Mouse (Mus musculus): ENCODE data around the gene Klhdc1. TPM values are rescaled to one million over a fixed set of nuclear protein-coding genes. Genes with fewer than 3 reads are reported as not detected.

The Klhdc1 gene
- total and polyA plus RNA-seq, 3 experiments, result 10.2 to 38.7 (median 34.6) TPM

GRCm38 (mm10) chr12:69299831-69300230 is 58.9 kb downstream of the Klhdc1 start:
- intact Hi-C loops (cut with DNase I), result loop anchor here (5.0 kb wide), 1 partner anchor 103 kb away; the partner anchor contains the start of genes Dnaaf2 and Gm49383
- Histone ChIP-seq H3K36me3 (ENCODE audit: control insufficient read depth, insufficient read depth, low read length) (peaks cover 8% of the 10 kb centered on the region), H3K27ac (no peak overlapping the region; the same call in 1 of the 2 replicates), H3K4me3 (no peak overlapping the region), H3K4me1 (ENCODE audit: control insufficient read depth, insufficient read depth, low read length) (peaks cover 6% of the 10 kb centered on the region), H3K9ac (ENCODE audit: low read depth, low read length) (no peak overlapping the region), H3K79me2 (replicated peaks; ENCODE audit: control insufficient read depth, insufficient read depth, low read length) (peaks cover 3% of the 10 kb centered on the region; the same call in 1 of the 2 replicates), H3K27me3 (ENCODE audit: control insufficient read depth, insufficient read depth, low read length) (no peaks in the 10 kb centered on the region)
- 93% methylated on average over 3 of the region's 3 CpGs for WGBS
- no peak for DNase-seq
- TF ChIP-seq CTCF (IDR thresholded peaks at IDR 0.05), result no peak
- no peak for TF ChIP-seq EP300 (IDR thresholded peaks at IDR 0.05; ENCODE audit: insufficient read depth, low read depth, low read length)
- TF ChIP-seq POLR2A (IDR thresholded peaks at IDR 0.05; ENCODE audit: insufficient read depth, low read depth, low read length), result no peak

DNA sequence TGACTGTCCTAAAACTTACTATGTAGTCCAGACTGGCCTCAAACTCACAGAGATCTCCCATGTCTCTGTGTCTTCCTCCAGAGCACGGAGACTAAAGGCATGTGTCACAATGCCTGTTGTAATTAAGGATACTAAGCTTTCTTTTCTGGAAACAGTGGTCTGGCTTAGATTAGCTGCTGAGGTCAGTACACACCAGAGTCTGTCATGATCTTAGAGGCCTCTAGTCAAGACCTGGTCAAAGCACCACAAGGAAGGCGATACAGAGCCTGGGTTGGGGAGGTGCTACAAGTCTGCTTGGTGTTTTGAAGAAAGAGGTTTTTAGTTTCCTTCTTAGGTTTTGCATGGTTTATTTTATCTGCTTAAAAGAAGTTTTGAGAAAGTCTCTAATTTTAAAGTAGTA is 59.4 kb downstream of the Klhdc1 start:
- intact Hi-C loops (cut with DNase I), result no loop called here
- Histone ChIP-seq H3K9ac (ENCODE audit: low read depth, low read length) (no peak overlapping the region), H3K27ac (no peak overlapping the region), H3K27me3 (ENCODE audit: control insufficient read depth, insufficient read depth, low read length) (no peaks in the 10 kb centered on the region), H3K4me1 (ENCODE audit: control insufficient read depth, insufficient read depth, low read length) (peaks cover 6% of the 10 kb centered on the region), H3K4me3 (no peak overlapping the region), H3K36me3 (ENCODE audit: control insufficient read depth, insufficient read depth, low read length) (peaks cover 8% of the 10 kb centered on the region), H3K79me2 (replicated peaks; ENCODE audit: control insufficient read depth, insufficient read depth, low read length) (peaks cover 3% of the 10 kb centered on the region; the same call in 1 of the 2 replicates)
- TF ChIP-seq POLR2A (IDR thresholded peaks at IDR 0.05; ENCODE audit: insufficient read depth, low read depth, low read length), result no peak
- no peak for TF ChIP-seq CTCF (IDR thresholded peaks at IDR 0.05)
- no peak for TF ChIP-seq EP300 (IDR thresholded peaks at IDR 0.05; ENCODE audit: insufficient read depth, low read depth, low read length)
- no peak for DNase-seq
- 86% methylated on average over 2 of the region's 2 CpGs for WGBS

- peaks cover 2% of the 10 kb centered on the region; the same call in 1 of the 2 replicates for H3K79me2 ChIP-seq (replicated peaks; ENCODE audit: control insufficient read depth, insufficient read depth, low read length)
- no peaks in the 10 kb centered on the region for H3K27me3 ChIP-seq (ENCODE audit: control insufficient read depth, insufficient read depth, low read length)
- WGBS, result 87% methylated on average over 12 of the region's 12 CpGs
- H3K4me1 ChIP-seq (ENCODE audit: control insufficient read depth, insufficient read depth, low read length), result peaks cover 6% of the 10 kb centered on the region
- intact Hi-C loops (cut with DNase I), result no loop called here
- H3K4me3 ChIP-seq, result no peak overlapping the region
- no peak for TF ChIP-seq POLR2A (IDR thresholded peaks at IDR 0.05; ENCODE audit: insufficient read depth, low read depth, low read length)
- no peak overlapping the region for H3K9ac ChIP-seq (ENCODE audit: low read depth, low read length)
- H3K27ac ChIP-seq, result no peak overlapping the region
- peaks cover 10% of the 10 kb centered on the region for H3K36me3 ChIP-seq (ENCODE audit: control insufficient read depth, insufficient read depth, low read length)
- DNase-seq, result no peak
Observed at GRCm38 (mm10) chr12:69302171-69302570, 61.2 kb downstream of the Klhdc1 start.

GRCm38 (mm10) chr12:69304051-69304450 is 63.1 kb downstream of the Klhdc1 start:
- Histone ChIP-seq H3K27me3 (ENCODE audit: control insufficient read depth, insufficient read depth, low read length) (no peaks in the 10 kb centered on the region), H3K27ac (no peak overlapping the region), H3K79me2 (replicated peaks; ENCODE audit: control insufficient read depth, insufficient read depth, low read length) (no peaks in the 10 kb centered on the region), H3K4me1 (ENCODE audit: control insufficient read depth, insufficient read depth, low read length) (peaks cover under 1% of the 10 kb centered on the region; the same call in 1 of the 2 replicates), H3K36me3 (ENCODE audit: control insufficient read depth, insufficient read depth, low read length) (peaks cover 10% of the 10 kb centered on the region; the same call in 1 of the 2 replicates), H3K9ac (ENCODE audit: low read depth, low read length) (no peak overlapping the region), H3K4me3 (no peak overlapping the region)
- TF ChIP-seq EP300 (IDR thresholded peaks at IDR 0.05; ENCODE audit: insufficient read depth, low read depth, low read length) (no peak), CTCF (IDR thresholded peaks at IDR 0.05) (no peak), POLR2A (IDR thresholded peaks at IDR 0.05; ENCODE audit: insufficient read depth, low read depth, low read length) (no peak)
- intact Hi-C loops (cut with DNase I), result no loop called here
- 70% methylated on average over 2 of the region's 2 CpGs for WGBS
- DNase-seq, result no peak

GRCm38 (mm10) chr12:69306333-69306732 is 65.4 kb downstream of the Klhdc1 start:
- no peak for DNase-seq
- WGBS, result 91% methylated on average over 7 of the region's 7 CpGs
- Histone ChIP-seq H3K27me3 (ENCODE audit: control insufficient read depth, insufficient read depth, low read length) (no peaks in the 10 kb centered on the region), H3K4me3 (no peak overlapping the region), H3K27ac (no peak overlapping the region), H3K36me3 (ENCODE audit: control insufficient read depth, insufficient read depth, low read length) (peaks cover 15% of the 10 kb centered on the region; the same call in 1 of the 2 replicates), H3K9ac (ENCODE audit: low read depth, low read length) (no peak overlapping the region), H3K79me2 (replicated peaks; ENCODE audit: control insufficient read depth, insufficient read depth, low read length) (no peaks in the 10 kb centered on the region), H3K4me1 (ENCODE audit: control insufficient read depth, insufficient read depth, low read length) (no peaks in the 10 kb centered on the region)
- intact Hi-C loops (cut with DNase I), result no loop called here
- TF ChIP-seq POLR2A (IDR thresholded peaks at IDR 0.05; ENCODE audit: insufficient read depth, low read depth, low read length) (no peak), CTCF (IDR thresholded peaks at IDR 0.05) (no peak), EP300 (IDR thresholded peaks at IDR 0.05; ENCODE audit: insufficient read depth, low read depth, low read length) (no peak)

GRCm38 (mm10) chr12:69309659-69310058 is 68.7 kb downstream of the Klhdc1 start:
- DNase-seq, result no peak
- no peak overlapping the region for H3K27ac ChIP-seq
- peaks cover 15% of the 10 kb centered on the region; the same call in 1 of the 2 replicates for H3K36me3 ChIP-seq (ENCODE audit: control insufficient read depth, insufficient read depth, low read length)
- intact Hi-C loops (cut with DNase I), result no loop called here
- WGBS, result 94% methylated on average over 4 of the region's 4 CpGs
- no peak overlapping the region for H3K4me3 ChIP-seq
- no peaks in the 10 kb centered on the region for H3K27me3 ChIP-seq (ENCODE audit: control insufficient read depth, insufficient read depth, low read length)
- no peak overlapping the region for H3K9ac ChIP-seq (ENCODE audit: low read depth, low read length)
- no peaks in the 10 kb centered on the region for H3K79me2 ChIP-seq (replicated peaks; ENCODE audit: control insufficient read depth, insufficient read depth, low read length)
- TF ChIP-seq CTCF (IDR thresholded peaks at IDR 0.05) (no peak), POLR2A (IDR thresholded peaks at IDR 0.05; ENCODE audit: insufficient read depth, low read depth, low read length) (no peak), EP300 (IDR thresholded peaks at IDR 0.05; ENCODE audit: insufficient read depth, low read depth, low read length) (no peak)
- H3K4me1 ChIP-seq (ENCODE audit: control insufficient read depth, insufficient read depth, low read length), result no peaks in the 10 kb centered on the region
